ENCODE assay signal across 16 mouse cellular contexts in genomic region chr4:106062651-106063050, GRCm38 (mm10).
"Had no signal": no experiment of that assay in that cellular context is flagged by ENCODE, and none has a peak within 500 bp of the region (broad histone marks: within the 10 kb centered on the region; RNA-seq: fewer than 3 reads in every experiment).

No protein-coding gene starts in this region.

- H3K27me3 ChIP-seq: limb, embryonic 13.5 days; liver, embryonic 15.5 days; lung, embryonic 15.5 days; stomach, embryonic 15.5 days had no signal

- H3K4me1 ChIP-seq: liver, embryonic 15.5 days; stomach, embryonic 15.5 days had no signal

- H3K4me3 ChIP-seq: limb, embryonic 13.5 days; liver, embryonic 15.5 days; lung, embryonic 15.5 days; stomach, embryonic 15.5 days had no signal

- H3K4me2 ChIP-seq: limb, embryonic 13.5 days; liver, embryonic 11.5 days; liver, embryonic 15.5 days; lung, embryonic 15.5 days; stomach, embryonic 15.5 days had no signal

- ATAC-seq: midbrain, embryonic 16.5 days had no signal

- H3K27ac ChIP-seq: kidney, postnatal 0 days; liver, embryonic 15.5 days; lung, embryonic 15.5 days; stomach, embryonic 15.5 days had no signal

- H3K9ac ChIP-seq: limb, embryonic 13.5 days; liver, embryonic 15.5 days; lung, embryonic 15.5 days; stomach, embryonic 15.5 days had no signal

- DNase-seq: kidney, adult 11 months; kidney, adult 9 months; kidney, postnatal 36 days; layer of hippocampus, adult 9-11 months; layer of hippocampus, postnatal 36 days; lung, postnatal 36 days; right cerebral cortex, postnatal 14 days; thymus, adult 2 months; thymus, postnatal 36 days had no signal

- H3K9me3 ChIP-seq: limb, embryonic 13.5 days; liver, embryonic 15.5 days; lung, embryonic 15.5 days; stomach, embryonic 15.5 days had no signal

- H3K36me3 ChIP-seq: limb, embryonic 13.5 days; liver, embryonic 15.5 days; lung, embryonic 15.5 days; stomach, embryonic 15.5 days had no signal
